Mouse (Mus musculus): Measurements from ENCODE around the gene Atxn7l1.
"Not testable (repeated sequence)": the region's sequence is repeated elsewhere in the genome, so short reads cannot be mapped to it uniquely, and the experiment has no call there.

The Atxn7l1 gene

GRCm38 (mm10) chr12:33153131-33153530, 5.6 kb downstream of the Atxn7l1 start:
- no peak for DNase-seq (ENCODE audit: low read depth)

- DNase-seq (ENCODE audit: low read depth): no peak
Observed at GRCm38 (mm10) chr12:33153850-33154249, 6.4 kb downstream of the Atxn7l1 start.

- no peak for DNase-seq (ENCODE audit: low read depth)
Observed at GRCm38 (mm10) chr12:33154732-33155131, 7.2 kb downstream of the Atxn7l1 start.

GRCm38 (mm10) chr12:33156334-33157018, 9.0 kb downstream of the Atxn7l1 start:
- no peak for DNase-seq (ENCODE audit: low read depth)

GRCm38 (mm10) chr12:33158256-33158655, 10.8 kb downstream of the Atxn7l1 start:
- no peak for DNase-seq (ENCODE audit: low read depth)

- DNase-seq (ENCODE audit: low read depth): no peak
Observed at GRCm38 (mm10) chr12:33160406-33160805, 12.9 kb downstream of the Atxn7l1 start.

GRCm38 (mm10) chr12:33162541-33162940, 15.0 kb downstream of the Atxn7l1 start:
- DNase-seq (ENCODE audit: low read depth): no peak

- not testable (repeated sequence) for DNase-seq (ENCODE audit: low read depth)
Observed at GRCm38 (mm10) chr12:33164019-33164418, 16.5 kb downstream of the Atxn7l1 start.

- no peak for DNase-seq (ENCODE audit: low read depth)
Observed at GRCm38 (mm10) chr12:33166712-33167111, 19.2 kb downstream of the Atxn7l1 start.

- DNase-seq (ENCODE audit: low read depth): no peak
Observed at GRCm38 (mm10) chr12:33167545-33167944, 20.1 kb downstream of the Atxn7l1 start.

GRCm38 (mm10) chr12:33168491-33168890, 21.0 kb downstream of the Atxn7l1 start:
- DNase-seq (ENCODE audit: low read depth): no peak

GRCm38 (mm10) chr12:33169777-33170494, 22.4 kb downstream of the Atxn7l1 start:
- no peak for DNase-seq (ENCODE audit: low read depth)

- no peak for DNase-seq (ENCODE audit: low read depth)
Observed at GRCm38 (mm10) chr12:33170822-33171221, 23.3 kb downstream of the Atxn7l1 start.

GRCm38 (mm10) chr12:33172926-33173325, 25.4 kb downstream of the Atxn7l1 start:
- no peak for DNase-seq (ENCODE audit: low read depth)

- no peak for DNase-seq (ENCODE audit: low read depth)
Observed at GRCm38 (mm10) chr12:33173720-33174141, 26.2 kb downstream of the Atxn7l1 start.

GRCm38 (mm10) chr12:33174171-33174570, 26.7 kb downstream of the Atxn7l1 start:
- no peak for DNase-seq (ENCODE audit: low read depth)

- no peak for DNase-seq (ENCODE audit: low read depth)
Observed at GRCm38 (mm10) chr12:33174675-33175357, 27.3 kb downstream of the Atxn7l1 start.

- no peak for DNase-seq (ENCODE audit: low read depth)
Observed at GRCm38 (mm10) chr12:33175621-33176554, 28.4 kb downstream of the Atxn7l1 start.

- DNase-seq (ENCODE audit: low read depth): no peak
Observed at GRCm38 (mm10) chr12:33176555-33176900, 29.0 kb downstream of the Atxn7l1 start.

GRCm38 (mm10) chr12:33180421-33180820, 32.9 kb downstream of the Atxn7l1 start:
- no peak for DNase-seq (ENCODE audit: low read depth)

GRCm38 (mm10) chr12:33181875-33182274, 34.4 kb downstream of the Atxn7l1 start:
- DNase-seq (ENCODE audit: low read depth): no peak
